8 mouse cellular contexts compared by ENCODE assay signal in genomic region chr11:78194411-78195100, GRCm38 (mm10). TPM values are rescaled to one million over a fixed set of nuclear protein-coding genes. Genes with fewer than 3 reads are reported as not detected.
DNase-seq lines count a peak whose midpoint lies in the region; ATAC-seq lines count a peak whose summit lies in the region.

No protein-coding gene starts in this region.

- WGBS in forebrain, embryonic 10.5 days, result 3% methylated on average over 30 of the region's 30 CpGs

- peaks cover 35% of the 10 kb centered on the region for H3K4me1 ChIP-seq in forebrain, embryonic 10.5 days

- peak overlapping the region; percentile 56 for H3K4me3 ChIP-seq in forebrain, embryonic 10.5 days

- H3K9me3 ChIP-seq in forebrain, embryonic 10.5 days, result no peaks in the 10 kb centered on the region

- DNase-seq in left cerebral cortex, postnatal 4 days, result peak; percentile 57
- DNase-seq in left cerebral cortex, adult 8-10 months (ENCODE audit: low spot score in 2 of 2), result no peak
- DNase-seq in forebrain, embryonic 10.5 days (ENCODE audit: extremely low spot score, low spot score), result peak; percentile 79
- peak; percentile 78 to 86 for DNase-seq in heart, postnatal 10 days
- DNase-seq in kidney, postnatal 36 days, result peak; percentile 79 to 90
- DNase-seq in spleen, adult 18-20 months, result peak; percentile 60 to 81
- DNase-seq in right cerebral cortex, postnatal 14 days, result no peak

- H3K27ac ChIP-seq in forebrain, embryonic 10.5 days, result peak overlapping the region; percentile 75

- intact Hi-C loops in left cerebral cortex, postnatal 4 days (cut with DNase I), result no loop called here
- intact Hi-C loops in heart, postnatal 10 days (cut with DNase I), result no loop called here

- no peaks in the 10 kb centered on the region for H3K27me3 ChIP-seq in forebrain, embryonic 10.5 days (ENCODE audit: poor library complexity, severe bottlenecking)

- peaks cover 43% of the 10 kb centered on the region for H3K36me3 ChIP-seq in forebrain, embryonic 10.5 days (replicated peaks)

- peak; percentile 96 for ATAC-seq in megakaryocyte progenitor cell, adult 5-6 weeks (replicated peaks; ENCODE audit: poor library complexity)

RNA-seq across cellular contexts. Expression of gene Proca1, which starts 1.4 kb away (rescaled TPM):
- 1 to 10 TPM; 3.3 to 4.2 TPM for total RNA-seq in left cerebral cortex, postnatal 4 days (2021)
- 1 to 10 TPM; 5.9 to 7.4 (median 6.8) TPM for total RNA-seq in left cerebral cortex, adult 8-10 months (2022)
- 0.91 and 1.5 TPM in 2 replicates for polyA plus RNA-seq in forebrain, embryonic 10.5 days (2016; fragmentation: Nextera tagmentation; extraction: Ambion mirVana)
- total RNA-seq in heart, postnatal 10 days (2021), result 1 to 10 TPM; 1.5 to 3.1 TPM
- total RNA-seq in megakaryocyte progenitor cell, adult 5-6 weeks (2015), result 0.10 and 0.15 TPM in 2 replicates
- total RNA-seq in megakaryocyte progenitor cell, adult 5-6 weeks (2017), result not detected in 2 replicates

RNA-seq across cellular contexts. Expression of gene Rab34, which starts 6.3 kb away (rescaled TPM):
- total RNA-seq in left cerebral cortex, postnatal 4 days (2021), result 10 to 100 TPM; 53.4 to 55.9 TPM
- 10 to 100 TPM; 23.9 to 29.6 (median 26.2) TPM for total RNA-seq in left cerebral cortex, adult 8-10 months (2022)
- polyA plus RNA-seq in forebrain, embryonic 10.5 days (2016; fragmentation: Nextera tagmentation; extraction: Ambion mirVana), result 70.7 and 73.3 TPM in 2 replicates
- total RNA-seq in heart, postnatal 10 days (2021), result 10 to 100 TPM; 22.3 to 24.3 TPM
- 1.3 and 1.5 TPM in 2 replicates for total RNA-seq in megakaryocyte progenitor cell, adult 5-6 weeks (2015)
- 1.3 and 2.4 TPM in 2 replicates for total RNA-seq in megakaryocyte progenitor cell, adult 5-6 weeks (2017)

RNA-seq across cellular contexts. Expression of gene Rpl23a, which starts 11.2 kb away (rescaled TPM):
- total RNA-seq in left cerebral cortex, postnatal 4 days (2021), result 1,000 to 10,000 TPM; 1,093 to 1,122 TPM
- total RNA-seq in left cerebral cortex, adult 8-10 months (2022), result 100 to 1,000 TPM; 678 to 790 (median 743) TPM
- polyA plus RNA-seq in forebrain, embryonic 10.5 days (2016; fragmentation: Nextera tagmentation; extraction: Ambion mirVana), result 1,073 and 1,096 TPM in 2 replicates
- total RNA-seq in heart, postnatal 10 days (2021), result 100 to 1,000 TPM; 965 to 994 TPM
- 3,991 and 4,341 TPM in 2 replicates for total RNA-seq in megakaryocyte progenitor cell, adult 5-6 weeks (2015)
- 2,958 and 3,443 TPM in 2 replicates for total RNA-seq in megakaryocyte progenitor cell, adult 5-6 weeks (2017)

RNA-seq across cellular contexts. Expression of gene Tlcd1, which starts 18.0 kb away (rescaled TPM):
- 10 to 100 TPM; 15.4 to 17.3 TPM for total RNA-seq in left cerebral cortex, postnatal 4 days (2021)
- 10 to 100 TPM; 24.8 to 34.9 (median 28.4) TPM for total RNA-seq in left cerebral cortex, adult 8-10 months (2022)
- polyA plus RNA-seq in forebrain, embryonic 10.5 days (2016; fragmentation: Nextera tagmentation; extraction: Ambion mirVana), result 10.0 and 11.3 TPM in 2 replicates
- 1 to 10 TPM; 9.1 to 9.4 TPM for total RNA-seq in heart, postnatal 10 days (2021)
- 4.0 and 6.3 TPM in 2 replicates for total RNA-seq in megakaryocyte progenitor cell, adult 5-6 weeks (2015)
- 3.5 TPM in 2 replicates for total RNA-seq in megakaryocyte progenitor cell, adult 5-6 weeks (2017)

RNA-seq across cellular contexts. Expression of gene Nek8, which starts 18.1 kb away (rescaled TPM):
- 1 to 10 TPM; 6.0 to 6.5 TPM for total RNA-seq in left cerebral cortex, postnatal 4 days (2021)
- 1 to 10 TPM; 2.0 to 4.3 (median 2.8) TPM for total RNA-seq in left cerebral cortex, adult 8-10 months (2022)
- 10.6 and 11.7 TPM in 2 replicates for polyA plus RNA-seq in forebrain, embryonic 10.5 days (2016; fragmentation: Nextera tagmentation; extraction: Ambion mirVana)
- 1 to 10 TPM; 4.5 to 5.4 TPM for total RNA-seq in heart, postnatal 10 days (2021)
- 4.4 and 7.8 TPM in 2 replicates for total RNA-seq in megakaryocyte progenitor cell, adult 5-6 weeks (2015)
- total RNA-seq in megakaryocyte progenitor cell, adult 5-6 weeks (2017), result 3.4 and 6.0 TPM in 2 replicates

Comparison
In these comparisons a context has a peak if more than half of its experiments do, and no peak if none do; other contexts are left out.
1. DNase-seq: peak in left cerebral cortex, postnatal 4 days (single experiment), forebrain, embryonic 10.5 days (single experiment), heart, postnatal 10 days (2 of 2), kidney, postnatal 36 days (2 of 2) and spleen, adult 18-20 months (2 of 2); none in left cerebral cortex, adult 8-10 months (0 of 2) and right cerebral cortex, postnatal 14 days (single experiment).
2. RNA of gene Rab34, which starts 6.3 kb away (total RNA-seq): 53.4 to 55.9 TPM in left cerebral cortex, postnatal 4 days, 23.9 to 29.6 TPM in left cerebral cortex, adult 8-10 months and 22.3 to 24.3 TPM in heart, postnatal 10 days; 1.3 to 2.4 TPM in megakaryocyte progenitor cell, adult 5-6 weeks; every median in the first group is over 4 times any median in the second.